Comparison of ENCODE assay signal across 11 mouse cellular contexts in the genomic region with DNA sequence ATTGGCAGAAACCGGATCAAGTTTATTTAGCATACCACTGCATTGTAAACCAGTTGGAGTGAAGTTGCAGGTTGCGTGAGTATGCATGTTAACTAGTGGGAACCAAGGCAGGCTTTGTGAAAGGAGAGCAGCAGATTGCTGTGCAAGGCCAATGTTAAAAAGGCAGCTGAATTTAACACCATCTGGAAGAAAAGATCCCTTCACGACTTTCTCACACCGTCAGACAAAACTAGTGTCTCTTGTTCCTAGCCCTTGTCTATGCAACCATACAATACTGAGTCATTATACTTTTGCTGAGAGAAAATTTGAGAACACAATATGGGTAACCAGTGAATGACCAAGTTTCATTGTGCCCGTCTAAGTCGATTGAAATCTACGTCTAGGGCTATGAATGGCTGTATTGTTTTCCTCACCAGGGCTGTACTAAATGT.
A peak's percentile ranks its signal among the peaks of the same experiment; 100 is the strongest.
DNase-seq lines count a peak whose midpoint lies in the region; ATAC-seq and TF ChIP-seq lines count a peak whose summit lies in the region.
"Had no signal": no experiment of that assay in that cellular context is flagged by ENCODE, and none has a peak within 500 bp of the region (broad histone marks: within the 10 kb centered on the region; RNA-seq: fewer than 3 reads in every experiment).

No protein-coding gene starts in this region.

- peaks cover 31% of the 10 kb centered on the region for H3K4me1 ChIP-seq in forebrain, embryonic 13.5 days
- peaks cover 27% of the 10 kb centered on the region for H3K4me1 ChIP-seq in midbrain, embryonic 12.5 days

- H3K4me3 ChIP-seq in forebrain, embryonic 13.5 days = peak overlapping the region; percentile 72
- peak overlapping the region; percentile 52 for H3K4me3 ChIP-seq in midbrain, embryonic 12.5 days

- peak overlapping the region; percentile 99 for H3K9ac ChIP-seq in forebrain, embryonic 13.5 days
- H3K9ac ChIP-seq in midbrain, embryonic 12.5 days (replicated peaks) = no peak overlapping the region
- H3K9ac ChIP-seq: lung, embryonic 14.5 days had no signal

- no peak for TF ChIP-seq POLR2A in brain, embryonic 14.5 days (IDR thresholded peaks at IDR 0.05; ENCODE audit: borderline replicate concordance, extremely low read depth, insufficient read depth, insufficient read length, poor library complexity, severe bottlenecking)

- peak overlapping the region; percentile 99 for H3K27ac ChIP-seq in forebrain, embryonic 13.5 days
- H3K27ac ChIP-seq in midbrain, embryonic 12.5 days (replicated peaks) = peak overlapping the region; percentile 95

- peaks cover 44% of the 10 kb centered on the region for H3K36me3 ChIP-seq in forebrain, embryonic 13.5 days (ENCODE audit: poor library complexity, severe bottlenecking)
- peaks cover 18% of the 10 kb centered on the region for H3K36me3 ChIP-seq in midbrain, embryonic 12.5 days

- peak; percentile 81 for DNase-seq in Muller cell, postnatal 12 days (ENCODE audit: inconsistent ontology term)
- peak; percentile 94 for DNase-seq in brain, embryonic 14.5 days (ENCODE audit: low read depth)
- no peak for DNase-seq in heart, adult 18-20 months
- DNase-seq in urinary bladder, adult 2 months (ENCODE audit: low spot score) = no peak
- DNase-seq in left cerebral cortex, adult 11 months (ENCODE audit: low spot score) = no peak
- DNase-seq: left cerebral cortex, postnatal 4 days; lung, embryonic 14.5 days; spleen, adult 18-20 months; thymus, postnatal 25 days had no signal

- no peaks in the 10 kb centered on the region for H3K9me3 ChIP-seq in forebrain, embryonic 13.5 days (replicated peaks)
- no peaks in the 10 kb centered on the region for H3K9me3 ChIP-seq in midbrain, embryonic 12.5 days

- TF ChIP-seq CTCF in brain, embryonic 14.5 days (IDR thresholded peaks at IDR 0.05; ENCODE audit: borderline replicate concordance, extremely low read depth, insufficient read depth, insufficient read length) = no peak

- peak; percentile 17 for ATAC-seq in forebrain, embryonic 13.5 days
- ATAC-seq in midbrain, embryonic 12.5 days (ENCODE audit: low FRiP score, low read depth) = peak; percentile 38

- no peaks in the 10 kb centered on the region for H3K27me3 ChIP-seq in forebrain, embryonic 13.5 days
- no peaks in the 10 kb centered on the region for H3K27me3 ChIP-seq in midbrain, embryonic 12.5 days

- H3K4me2 ChIP-seq in forebrain, embryonic 13.5 days = peak overlapping the region; percentile 85
- H3K4me2 ChIP-seq in midbrain, embryonic 12.5 days (replicated peaks) = peak overlapping the region; percentile 67
- H3K4me2 ChIP-seq: lung, embryonic 14.5 days had no signal

- 2% methylated on average over 7 of the region's 7 CpGs for WGBS in forebrain, embryonic 13.5 days
- 5% methylated on average over 7 of the region's 7 CpGs for WGBS in midbrain, embryonic 12.5 days

Comparison
In these comparisons a context has a peak if more than half of its experiments do, and no peak if none do; other contexts are left out.
1. DNase-seq: peak in Muller cell, postnatal 12 days (single experiment) and brain, embryonic 14.5 days (single experiment); none in heart, adult 18-20 months (0 of 2), urinary bladder, adult 2 months (single experiment) and left cerebral cortex, adult 11 months (single experiment).